Mouse (Mus musculus) mouse trophoblast stem cell (cell line): ENCODE results near the gene Anxa5.

Experiments
- in situ Hi-C, 2 experiments: fragments of 300-500 bp; cut with MseI, MboI; formaldehyde crosslinking; loops; 2 replicates in 1 of 2; 3 replicates in 1 of 2; pipeline ENCODE4 v1.15.1; 2025

Anxa5 gene

DNA sequence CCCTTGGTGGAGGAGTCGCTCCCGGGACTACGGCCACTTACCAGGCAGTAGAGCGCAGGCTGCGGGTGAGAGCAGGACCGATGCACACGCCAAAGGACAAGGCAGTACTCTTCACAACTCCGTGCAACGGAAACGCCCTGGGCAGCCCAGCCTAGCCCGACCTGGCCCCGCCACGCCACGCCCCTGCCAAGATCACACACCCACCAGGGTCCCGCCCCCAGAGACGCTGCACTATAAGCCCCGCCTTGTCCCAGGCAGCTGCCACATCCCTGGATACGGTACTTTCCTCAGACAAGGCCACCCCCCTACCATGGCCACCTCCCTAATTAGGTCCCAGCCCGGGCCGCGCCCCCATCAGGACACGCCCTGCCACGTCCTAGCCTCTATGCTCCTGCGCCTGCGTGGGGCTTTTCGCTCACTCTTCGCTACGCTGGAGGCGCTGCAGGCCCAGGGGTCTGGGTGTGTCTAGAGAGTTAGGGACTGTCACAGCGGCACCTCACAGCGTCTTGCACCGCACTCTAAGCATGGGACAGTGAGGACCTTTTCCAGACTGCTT lies at the start of gene Anxa5, which contains the start of gene 1810062G17Rik:
Gene Anxa5, minus strand, starts transcription at position 363 of the 556 bp plus-strand sequence.
Gene 1810062G17Rik, plus strand, starts transcription at position 406 of the 556 bp plus-strand sequence.
- in situ Hi-C loops: no loop called here

DNA sequence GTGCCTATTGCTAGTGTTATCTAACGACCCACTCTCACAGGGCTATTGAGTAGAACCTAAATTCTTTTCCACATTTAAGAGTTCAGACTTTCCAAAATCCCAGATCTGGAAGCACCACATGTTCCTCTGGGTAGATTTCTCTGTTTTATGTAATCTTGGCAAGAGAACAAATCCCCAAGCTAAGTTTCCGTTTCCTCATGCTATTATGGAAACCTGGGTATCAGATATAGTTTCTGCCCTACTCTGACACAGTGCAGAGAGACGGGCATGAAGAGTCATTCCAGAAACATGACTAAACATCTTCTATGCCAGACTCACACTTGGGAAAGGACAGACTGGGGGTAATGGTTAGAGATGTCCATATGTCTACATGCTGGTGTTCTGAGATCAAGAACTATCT lies 48.8 kb upstream of the Anxa5 start:
- in situ Hi-C loops: no loop called here

DNA sequence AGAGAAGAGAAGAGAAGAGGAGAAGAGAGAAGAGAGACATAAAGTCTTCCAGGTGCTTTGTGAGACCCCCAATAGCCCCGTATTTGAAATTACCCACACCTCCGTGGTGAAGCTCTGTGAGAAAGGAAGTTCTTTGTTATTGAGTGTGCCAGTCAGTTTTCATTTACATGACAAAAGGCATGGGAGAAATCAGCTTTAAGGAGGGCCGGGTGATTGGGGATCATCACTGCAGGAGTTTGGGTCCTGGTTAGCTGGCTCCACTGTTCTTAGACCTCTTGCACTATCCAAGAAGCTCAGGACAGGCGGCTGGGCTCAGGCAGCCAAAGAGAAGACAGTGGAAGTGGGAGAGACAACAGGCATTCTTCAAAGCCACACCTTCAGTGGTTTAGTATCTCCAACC lies 46.4 kb upstream of the Anxa5 start:
- in situ Hi-C loops: no loop called here

DNA sequence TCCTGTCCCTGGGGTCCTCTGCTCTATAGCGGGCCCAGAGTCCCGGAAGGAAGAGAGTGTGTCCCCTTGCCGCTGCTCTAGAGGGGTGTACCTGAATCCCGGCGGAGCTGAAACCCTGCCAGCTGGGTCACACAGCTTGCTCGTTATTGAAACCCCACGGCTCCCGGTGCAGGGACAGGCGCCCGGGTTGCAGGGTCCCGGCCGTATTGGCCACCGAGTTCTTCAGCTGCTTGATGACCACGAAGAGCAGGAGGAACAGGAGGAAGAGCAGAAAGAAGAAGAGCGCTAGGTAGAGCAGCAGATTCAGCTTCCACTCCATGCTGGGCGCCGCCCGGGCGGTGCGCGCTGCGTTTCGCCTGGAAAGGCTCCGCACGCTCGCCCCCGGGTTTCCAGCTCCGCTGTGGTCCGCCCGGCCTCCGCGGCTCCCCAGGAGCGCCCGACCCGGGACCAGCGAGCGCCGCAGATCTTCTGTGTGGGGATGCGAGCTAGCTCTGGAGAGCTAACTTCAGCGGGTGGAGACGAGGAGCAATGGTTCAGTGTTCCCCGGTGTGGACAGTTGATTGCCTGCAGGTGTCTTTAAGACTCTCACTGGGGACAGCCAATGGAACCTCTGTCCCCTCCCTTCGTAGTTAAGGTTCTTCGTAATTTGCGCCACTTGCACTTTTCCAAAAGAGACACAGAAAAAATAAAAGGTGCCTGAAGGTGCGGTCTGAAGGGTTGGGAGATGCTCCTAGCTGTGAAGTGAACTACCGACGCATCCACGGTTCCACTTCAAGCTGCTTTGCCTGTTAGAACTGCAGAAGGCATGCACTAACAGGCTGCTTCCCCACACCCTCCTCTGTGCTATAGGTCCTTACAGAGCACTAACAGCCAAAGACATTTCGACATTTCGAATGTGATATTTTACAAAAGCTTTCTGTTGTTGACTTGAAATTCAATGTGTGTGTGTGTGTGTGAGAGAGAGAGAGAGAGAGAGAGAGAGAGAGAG lies 45.7 kb upstream of the Anxa5 start, which contains the start of gene Gm11549:
Gene Gm11549, minus strand, starts transcription at position 741 of the 988 bp plus-strand sequence.
- in situ Hi-C loops: no loop called here

DNA sequence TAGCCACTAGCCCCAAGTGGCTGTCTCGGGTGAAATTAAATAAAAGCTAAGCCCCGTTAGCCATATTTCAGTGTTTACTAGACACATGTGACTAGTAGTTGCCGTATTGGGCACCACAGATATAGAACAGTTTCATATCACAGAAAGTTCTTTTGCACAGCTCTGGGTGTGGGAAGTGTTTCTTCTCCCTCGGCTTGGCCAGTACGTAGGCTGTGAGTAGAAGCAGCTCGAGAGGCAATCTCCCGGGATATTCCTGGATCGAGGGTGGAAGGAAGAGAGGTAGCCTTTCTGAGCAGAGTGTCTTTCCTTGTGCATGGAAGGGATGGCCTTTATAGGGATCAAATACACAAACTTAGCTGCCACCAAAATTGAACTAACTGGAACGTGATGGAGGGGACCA lies 40.5 kb upstream of the Anxa5 start:
- in situ Hi-C loops: no loop called here

DNA sequence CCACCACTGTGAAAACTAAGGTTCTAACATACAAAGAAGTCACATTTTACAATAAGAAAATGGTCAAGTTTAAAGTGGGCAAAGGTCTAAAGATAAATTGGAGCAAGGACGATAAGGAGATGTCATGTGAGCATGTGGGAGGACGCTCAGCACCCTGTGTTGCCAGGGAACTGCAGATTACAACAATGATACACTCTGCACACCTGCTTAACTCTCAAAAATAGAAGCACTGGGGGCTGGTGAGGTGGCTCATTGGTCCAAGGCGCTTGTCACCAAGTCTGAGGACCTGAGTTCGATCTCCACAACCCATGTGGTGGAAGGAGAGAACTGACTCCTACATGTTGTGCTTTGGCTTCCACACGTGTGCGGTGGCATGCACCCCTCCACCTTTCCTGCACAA lies 35.8 kb upstream of the Anxa5 start:
- in situ Hi-C loops: no loop called here

DNA sequence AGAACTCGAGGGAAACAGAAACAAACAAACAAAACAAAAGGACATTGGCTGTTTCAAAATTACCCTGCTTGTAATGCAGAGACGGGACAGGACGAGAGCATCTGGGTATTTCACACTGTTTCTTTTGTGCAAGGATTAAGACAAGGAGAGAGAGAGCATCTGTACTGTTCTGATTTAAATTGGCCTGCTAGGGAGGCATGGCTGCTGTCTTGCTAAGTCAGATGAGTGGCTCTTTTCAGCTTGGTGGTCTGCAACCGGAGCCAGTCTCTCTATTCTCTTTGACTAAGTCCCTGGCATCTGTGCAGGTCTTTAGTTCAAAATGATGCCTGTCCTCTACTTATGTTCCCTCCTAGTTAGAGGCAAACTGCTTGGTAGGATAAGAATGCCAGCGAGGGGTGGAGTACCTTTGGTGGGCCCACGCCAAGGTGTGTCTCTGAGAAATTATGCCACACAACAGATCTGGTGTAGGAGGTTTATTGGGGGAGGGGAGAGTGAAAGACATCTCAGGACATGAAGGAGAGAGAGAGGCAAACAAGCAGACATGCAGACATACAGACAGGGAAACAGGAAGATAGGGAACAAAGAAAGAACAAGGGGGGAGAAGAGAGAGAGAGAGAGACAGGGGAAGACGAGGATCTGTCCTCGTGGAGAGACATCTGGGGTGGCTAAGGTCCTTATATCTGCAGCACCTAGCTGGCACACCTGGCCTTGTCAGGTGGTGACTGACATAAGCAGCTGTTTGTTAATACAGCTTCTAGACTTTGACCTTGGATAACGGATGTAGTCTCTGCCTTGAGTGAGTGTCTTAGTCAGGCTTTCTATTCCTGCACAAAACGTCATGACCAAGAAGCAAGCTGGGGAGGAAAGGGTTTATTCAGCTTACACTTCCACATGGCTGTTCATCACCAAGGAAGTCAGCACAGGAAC lies 30.4 kb upstream of the Anxa5 start:
- in situ Hi-C loops: no loop called here

DNA sequence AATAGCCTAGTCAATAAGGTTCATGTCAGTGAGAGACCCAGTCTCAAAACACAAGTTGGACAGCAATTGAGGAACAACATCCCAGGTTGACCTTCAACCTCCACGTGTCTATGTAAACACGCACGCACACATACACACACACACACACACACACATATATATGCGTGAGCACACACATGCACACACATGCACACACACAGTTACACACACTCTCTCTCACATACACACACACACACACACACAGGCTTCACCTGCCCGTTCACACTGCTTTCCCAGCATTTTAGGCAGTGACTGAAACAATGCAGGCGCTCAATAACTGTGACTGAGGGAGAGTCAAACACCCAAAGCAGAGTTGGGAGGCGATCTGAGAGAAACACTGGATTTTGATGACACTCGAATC lies 29.6 kb upstream of the Anxa5 start:
- in situ Hi-C loops: no loop called here

DNA sequence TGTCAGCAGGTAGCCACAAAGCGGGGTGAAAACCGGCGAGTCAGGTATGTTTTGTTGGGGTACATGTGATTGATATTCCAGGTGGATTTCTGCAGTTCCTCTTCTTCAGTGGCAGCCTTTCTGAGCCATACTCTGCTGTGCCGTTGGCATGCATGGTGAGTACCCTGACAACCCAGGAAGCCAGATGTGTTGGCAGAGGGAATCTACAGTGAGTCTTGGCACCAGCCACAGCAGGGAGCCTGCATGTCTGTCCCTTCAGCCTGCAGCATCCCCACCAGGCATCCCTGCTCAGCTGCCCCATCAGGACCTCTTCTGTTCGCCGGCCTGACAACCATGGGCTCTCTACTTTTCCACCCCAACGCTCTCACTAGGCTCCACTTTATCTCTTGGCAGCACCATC lies 25.9 kb upstream of the Anxa5 start:
- in situ Hi-C loops: no loop called here

DNA sequence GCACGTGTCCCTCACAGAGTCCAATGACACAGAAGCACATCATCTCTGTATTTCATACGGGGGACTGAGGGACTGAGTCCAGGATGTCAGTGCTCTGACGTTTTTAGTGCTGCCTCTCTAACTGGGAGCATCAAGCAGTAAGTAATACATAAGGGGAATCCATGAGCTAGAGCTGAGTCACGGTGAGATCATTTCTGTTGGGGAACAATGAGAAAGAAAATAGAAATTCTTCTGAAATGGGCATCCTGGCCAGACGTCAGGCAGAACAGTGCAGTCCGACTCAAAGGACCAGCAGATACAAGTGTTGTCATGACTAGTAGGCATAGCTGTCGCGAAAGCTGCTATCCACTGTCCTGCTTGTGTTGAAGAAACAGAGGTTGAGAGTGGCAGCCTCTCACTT lies 25.3 kb upstream of the Anxa5 start:
- in situ Hi-C loops: no loop called here

DNA sequence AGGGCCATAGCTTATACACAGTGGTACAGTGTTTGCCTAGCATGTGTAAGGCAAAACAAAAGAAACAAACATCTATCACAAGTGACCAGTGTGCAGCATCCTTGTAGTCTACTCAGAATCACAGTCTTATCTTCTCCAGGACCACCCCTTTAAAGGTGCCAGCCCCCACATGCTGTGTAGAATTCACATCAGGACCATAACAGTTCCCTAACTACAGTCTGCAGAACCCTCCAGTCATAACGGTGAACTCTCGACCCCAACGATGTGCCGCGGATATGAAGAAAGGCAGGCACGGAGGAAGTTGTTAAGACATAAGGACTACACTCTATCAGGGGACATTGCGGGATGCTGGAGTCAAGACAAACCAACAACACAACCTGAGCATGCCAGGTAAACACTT lies 23.7 kb upstream of the Anxa5 start:
- in situ Hi-C loops: loop anchor here in 1 of 2 experiments (5.0 to 10.0 kb wide), 2 partner anchors 52 to 165 kb away; no protein-coding TSS in a partner anchor

DNA sequence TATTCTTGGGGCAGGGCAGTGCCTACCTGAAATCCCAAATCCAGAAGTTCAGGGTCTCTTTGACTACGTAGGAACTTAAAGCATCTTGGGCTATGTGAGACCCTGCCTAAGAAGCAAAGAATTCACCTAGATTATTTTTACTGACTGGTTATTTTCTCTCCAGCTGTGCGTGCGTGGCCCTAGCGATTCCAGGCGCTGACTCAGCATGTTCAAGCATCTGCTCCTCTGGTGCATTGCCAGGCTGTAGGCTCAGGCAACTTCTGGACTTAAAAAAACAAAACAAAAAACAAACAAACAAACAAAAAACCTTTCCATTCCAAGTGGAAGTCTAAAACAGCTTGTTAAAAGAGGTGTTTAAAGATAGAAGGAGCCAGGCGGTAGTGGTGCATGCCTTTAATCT lies 22.5 kb upstream of the Anxa5 start:
- in situ Hi-C loops: loop anchor here in 1 of 2 experiments (5.0 to 10.0 kb wide), 2 partner anchors 51 to 163 kb away; no protein-coding TSS in a partner anchor

DNA sequence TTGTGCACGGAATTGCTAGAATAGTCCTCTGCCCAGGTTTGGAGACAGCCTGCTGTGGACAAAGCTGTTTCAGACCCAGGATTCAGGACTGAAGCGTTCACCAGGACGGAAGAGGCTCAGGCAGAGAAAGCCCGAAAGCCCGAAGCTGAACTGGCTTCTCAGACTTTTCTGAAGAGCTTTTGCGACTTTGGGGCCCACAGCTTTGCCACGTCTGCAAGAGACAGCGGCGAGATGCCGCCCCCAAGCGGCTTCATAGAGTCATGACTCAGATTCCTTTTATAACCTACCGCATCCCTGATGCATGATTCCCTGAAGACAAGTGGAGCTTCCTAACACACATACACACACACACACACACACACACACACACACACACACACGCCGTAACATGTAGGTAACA lies 21.1 kb upstream of the Anxa5 start:
- in situ Hi-C loops: loop anchor here in 1 of 2 experiments (5.0 to 10.0 kb wide), 2 partner anchors 49 to 162 kb away; no protein-coding TSS in a partner anchor

DNA sequence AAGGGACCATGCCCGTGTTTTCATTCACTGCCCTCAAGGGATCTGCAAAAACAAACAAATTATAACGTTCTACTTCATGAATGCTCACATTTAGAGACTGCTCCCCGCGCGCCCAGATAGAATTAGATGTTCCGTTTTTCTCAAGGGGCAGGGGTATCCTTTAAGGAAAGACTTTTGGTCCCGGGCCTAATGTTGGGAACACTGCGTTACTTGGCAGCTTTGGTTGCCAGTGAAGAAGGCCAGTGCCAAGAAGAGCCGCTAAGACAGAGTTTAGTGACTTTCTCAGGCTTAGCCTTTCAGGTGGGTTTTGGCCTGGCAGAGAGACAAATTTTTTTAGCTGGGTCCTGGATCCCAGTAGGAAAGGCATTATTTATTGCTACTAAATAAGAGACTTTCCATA lies 20.6 kb upstream of the Anxa5 start:
- in situ Hi-C loops: loop anchor here in 1 of 2 experiments (5.0 to 10.0 kb wide), 2 partner anchors 49 to 161 kb away; no protein-coding TSS in a partner anchor

DNA sequence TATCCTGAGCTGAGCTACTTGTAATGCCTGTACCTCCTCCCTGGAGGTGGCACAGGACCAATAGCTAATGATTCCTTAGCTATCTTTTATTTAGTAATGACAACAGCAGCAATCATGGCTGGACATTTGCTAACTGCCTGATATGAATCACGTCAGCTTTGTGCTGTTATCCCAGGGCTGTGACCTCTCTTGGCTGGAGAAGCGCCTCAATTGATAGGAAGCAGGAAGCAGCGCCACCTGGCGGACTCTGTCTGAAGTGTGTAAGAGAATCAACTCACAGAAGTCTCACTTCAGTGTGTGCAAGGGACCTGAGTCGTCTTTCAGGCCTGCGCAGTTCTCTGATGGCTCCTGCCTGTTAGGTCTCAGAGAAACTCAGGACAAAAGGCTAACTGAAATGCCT lies 19.7 kb upstream of the Anxa5 start:
- in situ Hi-C loops: loop anchor here in 1 of 2 experiments (5.0 to 10.0 kb wide), 2 partner anchors 48 to 161 kb away; no protein-coding TSS in a partner anchor

DNA sequence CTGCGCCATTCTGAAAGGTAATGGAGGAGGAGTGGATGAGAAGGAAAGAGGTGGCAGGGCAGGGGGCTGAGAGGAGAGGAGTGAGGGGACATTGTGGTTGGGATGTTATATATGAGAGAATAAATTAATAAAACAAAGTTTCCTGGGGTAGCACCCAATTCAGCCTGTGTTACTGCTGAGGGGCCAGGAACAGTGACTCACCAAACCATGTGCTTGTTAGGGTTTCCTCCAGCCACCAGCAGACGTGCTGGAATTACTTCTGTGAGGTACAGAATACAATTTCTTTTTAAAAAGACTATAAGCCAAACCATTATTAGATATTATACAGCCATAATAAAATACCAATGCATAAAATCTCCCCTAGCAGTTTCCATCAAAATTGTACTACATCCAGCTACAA lies 18.9 kb upstream of the Anxa5 start:
- in situ Hi-C loops: loop anchor here (5.0 to 10.0 kb wide), 3 partner anchors 47 to 160 kb away; no protein-coding TSS in a partner anchor

DNA sequence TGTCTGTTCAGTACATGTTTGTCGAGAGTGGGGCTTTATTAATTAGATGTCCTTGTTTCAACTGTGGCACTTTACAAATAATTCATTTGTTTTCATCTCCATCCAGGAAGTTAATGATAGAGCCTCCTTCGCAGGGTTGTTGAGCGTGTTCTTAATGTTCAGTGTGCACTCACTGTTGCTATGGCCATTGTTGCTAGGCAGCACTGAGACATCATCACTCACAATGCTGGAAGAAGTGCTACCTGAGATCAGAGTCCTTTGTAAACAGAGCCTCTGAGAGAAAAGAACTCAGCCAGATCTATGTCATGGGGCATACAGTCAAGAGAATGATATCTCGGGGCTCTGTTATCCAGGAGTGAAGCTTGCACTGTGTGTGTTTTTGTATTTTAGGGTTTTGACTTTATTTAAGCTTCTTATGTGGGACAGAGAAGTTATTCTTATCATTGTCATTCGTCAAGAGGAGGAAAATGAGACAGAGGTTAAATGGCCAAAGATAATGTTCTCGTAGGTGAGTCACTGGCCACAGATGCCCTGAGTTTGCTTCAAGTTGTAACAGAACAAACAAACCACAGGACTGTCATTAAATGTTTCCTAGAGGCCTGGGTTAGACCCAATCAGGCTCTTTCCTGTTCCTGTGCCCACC lies 18.1 kb upstream of the Anxa5 start:
- in situ Hi-C loops: loop anchor here (5.0 to 10.0 kb wide), 2 partner anchors 51 to 159 kb away; no protein-coding TSS in a partner anchor

DNA sequence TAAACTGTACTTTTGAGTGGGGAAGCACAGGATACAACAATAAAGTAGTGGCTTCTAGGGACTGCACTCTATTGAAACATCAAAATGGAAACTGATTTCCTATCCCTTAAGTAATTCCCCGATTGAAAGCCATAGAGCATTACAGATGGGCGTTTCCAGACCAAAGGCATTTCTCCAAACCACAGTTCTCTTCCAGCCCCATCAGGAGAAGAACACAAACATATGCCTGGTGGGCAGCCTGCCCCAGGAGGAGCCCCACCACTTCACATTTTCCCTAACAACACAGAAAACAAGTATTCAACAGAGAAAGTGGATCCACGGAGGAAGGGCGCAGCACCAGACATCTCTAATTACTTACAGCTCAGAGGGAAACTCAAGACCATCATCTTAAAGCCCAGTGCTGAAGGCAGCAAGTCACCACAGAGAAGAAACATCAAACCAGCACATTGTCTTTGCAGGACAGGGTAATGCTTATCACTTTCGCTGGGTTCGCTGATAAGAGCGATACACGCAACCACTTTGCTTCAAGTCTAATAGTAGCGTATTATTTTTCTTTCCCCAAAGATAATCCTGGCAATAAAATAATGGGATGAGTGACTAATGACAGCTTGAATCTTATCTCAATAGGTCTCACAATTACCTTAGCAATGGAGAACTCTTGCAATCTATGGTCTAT lies 17.2 kb upstream of the Anxa5 start:
- in situ Hi-C loops: loop anchor here (5.0 to 10.0 kb wide), 2 partner anchors 51 to 158 kb away; no protein-coding TSS in a partner anchor

DNA sequence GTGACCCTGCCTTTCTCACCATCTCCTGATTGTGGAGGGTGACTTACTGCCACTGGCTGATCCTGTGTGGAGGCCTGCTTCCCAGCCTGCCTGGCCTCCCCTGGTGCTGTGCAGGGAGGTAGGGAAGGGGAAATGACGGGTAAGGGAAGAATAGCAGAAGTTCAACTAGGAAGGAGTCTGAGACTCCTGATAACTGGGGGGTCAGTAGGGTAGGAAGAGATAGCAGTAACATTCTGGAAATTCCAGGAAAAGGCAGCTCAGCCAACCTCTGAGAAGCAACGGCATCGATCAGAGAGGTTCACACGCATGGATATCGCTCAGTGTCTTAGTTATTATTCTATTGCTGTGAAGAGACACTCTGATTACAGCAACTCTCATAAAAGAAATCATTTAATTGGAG lies 15.8 kb upstream of the Anxa5 start:
- in situ Hi-C loops: loop anchor here (5.0 to 10.0 kb wide), 2 partner anchors 49 to 157 kb away; no protein-coding TSS in a partner anchor

DNA sequence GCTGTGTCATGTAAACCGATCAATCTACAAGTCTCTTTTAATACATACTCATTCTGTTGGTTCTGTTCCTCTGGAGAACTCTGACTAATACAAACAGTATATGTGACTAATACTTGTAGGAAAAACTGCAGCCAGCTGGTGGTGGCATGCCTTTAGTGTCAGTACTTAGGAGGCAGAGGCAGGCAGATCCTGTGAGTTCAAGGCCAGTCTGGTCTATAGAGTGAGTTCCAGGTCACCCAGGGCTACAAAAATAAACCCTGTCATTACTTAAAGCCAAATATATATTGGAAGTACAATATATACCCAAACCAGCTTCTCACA lies 13.9 kb upstream of the Anxa5 start:
- in situ Hi-C loops: no loop called here
